Mouse (Mus musculus): Measurements from ENCODE around the gene Zfp747.

GRCm38 (mm10) chr7:127392251-127392824, 16.5 kb upstream of the Zfp747 start:
- no peak for TF ChIP-seq GATA1 (IDR thresholded peaks at IDR 0.05; ENCODE audit: borderline replicate concordance, low read length)
- no peak for TF ChIP-seq FLI1 (IDR thresholded peaks at IDR 0.05; ENCODE audit: low read length)

Measured in megakaryocyte, embryonic 14.5 days (primary cell).